Mouse (Mus musculus): ENCODE measurements at regions not wholly inside any gene's neighbourhood (a gene's known extent, or its start where the extent isn't known, plus 50 kb on each side); places are given as distances from the start of the nearest gene placed in this dataset.
"Not testable (repeated sequence)": the region's sequence is repeated elsewhere in the genome, so short reads cannot be mapped to it uniquely, and the experiment has no call there.

DNA sequence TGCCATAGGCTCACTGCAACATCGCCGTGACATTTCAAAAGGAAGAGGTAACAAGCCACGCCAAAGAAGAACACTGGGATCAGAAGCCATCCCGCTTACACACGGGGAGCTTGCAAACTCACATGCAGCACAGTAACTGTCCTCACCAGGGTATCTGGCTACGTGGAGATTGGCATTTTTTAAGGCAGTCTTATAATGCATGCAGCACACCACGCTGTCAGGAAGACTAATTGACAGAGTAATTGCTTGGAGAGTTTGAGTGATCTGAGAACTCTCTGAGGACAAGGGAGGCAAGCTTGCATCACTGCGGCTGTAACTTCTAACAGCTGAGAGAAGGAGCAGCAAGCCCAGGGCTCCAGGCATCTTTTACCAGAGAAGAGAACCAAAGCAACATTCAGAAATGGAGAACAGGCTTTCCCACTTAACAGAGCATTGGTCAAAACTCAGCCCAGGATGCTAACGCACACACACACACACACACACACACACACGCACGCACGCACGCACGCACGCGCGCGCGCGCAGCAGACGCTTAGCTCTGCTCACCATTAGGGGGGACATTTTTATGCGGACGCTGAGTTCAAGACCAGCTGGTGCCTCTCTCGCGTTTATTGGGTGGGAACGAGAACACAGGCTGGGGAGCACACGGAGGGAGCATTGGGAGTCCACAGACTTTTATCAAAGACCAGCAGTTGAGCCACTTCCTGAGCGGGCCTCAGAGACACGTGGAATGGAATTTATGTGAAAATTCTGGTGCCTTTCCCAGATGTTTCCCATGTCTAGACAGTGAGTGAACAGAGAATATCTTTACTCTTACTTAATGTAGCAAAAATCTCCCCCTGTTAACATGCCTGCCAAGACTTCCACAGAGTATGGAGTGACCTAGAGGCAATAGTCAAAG is 66.6 kb downstream of the 1700129C05Rik start:
- peak in 1 of 2 experiments; percentile 30 for DNase-seq (ENCODE audit: low spot score in 2 of 2)

GRCm38 (mm10) chr14:59072323-59073039 is 70.2 kb downstream of the 1700129C05Rik start:
- no peak for DNase-seq (ENCODE audit: low spot score in 2 of 2)

- DNase-seq (ENCODE audit: low spot score in 2 of 2) = no peak
Measured at GRCm38 (mm10) chr14:59070056-59070455, 72.6 kb downstream of the 1700129C05Rik start.

GRCm38 (mm10) chr14:59066456-59067220 is 76.1 kb downstream of the 1700129C05Rik start:
- no peak for DNase-seq (ENCODE audit: low spot score in 2 of 2)

DNA sequence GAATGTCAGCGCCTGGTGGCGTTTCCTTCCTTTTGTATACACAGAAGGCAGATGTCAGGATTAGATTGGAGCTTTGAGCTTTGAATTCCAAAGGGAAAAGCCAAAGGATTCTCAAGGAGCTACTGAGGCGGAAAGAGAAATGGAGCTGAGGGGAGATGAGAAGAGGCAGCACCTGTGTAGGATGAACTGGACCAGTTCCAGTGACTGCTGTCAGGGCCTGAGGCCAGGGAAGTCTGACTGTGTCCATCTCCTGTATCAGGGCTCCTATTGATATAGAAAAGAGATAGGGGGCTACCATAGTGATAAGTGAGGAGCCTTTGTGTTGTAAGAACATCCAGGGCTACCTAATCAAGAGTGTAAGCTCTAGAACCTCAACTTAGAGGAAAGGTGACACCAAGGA is 79.5 kb downstream of the 1700129C05Rik start:
- DNase-seq (ENCODE audit: low spot score in 2 of 2) = no peak

- DNase-seq (ENCODE audit: low spot score in 2 of 2) = no peak
Measured at GRCm38 (mm10) chr14:59056832-59057231, 85.9 kb downstream of the 1700129C05Rik start.

GRCm38 (mm10) chr14:59055283-59055682 is 87.4 kb downstream of the 1700129C05Rik start:
- DNase-seq (ENCODE audit: low spot score in 2 of 2) = no peak

DNA sequence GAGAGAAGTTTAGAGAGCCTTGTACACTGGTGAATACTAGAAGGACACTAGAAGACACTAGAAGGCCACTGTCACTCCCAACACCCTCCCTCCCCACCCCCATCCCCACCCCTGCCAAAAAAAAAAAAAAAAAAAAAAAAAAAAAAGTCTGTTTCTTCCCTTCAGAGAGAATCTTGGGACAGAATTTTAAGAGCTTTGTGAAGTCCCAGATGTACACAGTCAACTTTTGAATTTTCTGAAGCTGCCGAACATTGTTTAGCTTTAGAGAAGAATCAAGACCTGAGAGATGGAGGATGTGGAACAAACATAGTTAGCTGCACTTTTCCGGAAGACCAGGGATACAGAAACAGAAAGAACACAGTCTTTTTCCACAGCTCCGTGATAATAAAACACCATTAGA is 90.3 kb downstream of the 1700129C05Rik start:
- no peak for DNase-seq (ENCODE audit: low spot score in 2 of 2)

DNA sequence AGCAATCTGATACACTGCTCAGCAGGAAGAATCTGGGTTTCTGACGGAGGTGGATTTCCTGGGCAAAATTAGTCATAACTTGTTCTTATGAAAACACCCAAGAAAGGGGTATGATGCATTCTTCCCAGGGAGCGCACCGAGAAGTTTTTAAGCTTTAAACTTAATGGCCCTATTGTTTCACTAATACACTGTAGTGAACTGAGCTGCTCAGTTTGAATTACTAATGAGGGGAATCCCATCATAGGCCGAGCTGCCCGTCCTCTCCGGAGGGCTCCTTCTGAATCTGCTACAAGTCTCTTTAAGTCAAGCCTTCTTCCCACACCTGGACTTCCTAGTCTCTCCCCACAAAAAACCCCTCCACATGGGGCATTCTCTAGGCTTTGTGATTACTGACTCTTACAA is 91.2 kb downstream of the 1700129C05Rik start:
- DNase-seq (ENCODE audit: low spot score in 2 of 2) = no peak

- no peak for DNase-seq (ENCODE audit: low spot score in 2 of 2)
Measured at GRCm38 (mm10) chr14:59045687-59046086, 97.0 kb downstream of the 1700129C05Rik start.

DNA sequence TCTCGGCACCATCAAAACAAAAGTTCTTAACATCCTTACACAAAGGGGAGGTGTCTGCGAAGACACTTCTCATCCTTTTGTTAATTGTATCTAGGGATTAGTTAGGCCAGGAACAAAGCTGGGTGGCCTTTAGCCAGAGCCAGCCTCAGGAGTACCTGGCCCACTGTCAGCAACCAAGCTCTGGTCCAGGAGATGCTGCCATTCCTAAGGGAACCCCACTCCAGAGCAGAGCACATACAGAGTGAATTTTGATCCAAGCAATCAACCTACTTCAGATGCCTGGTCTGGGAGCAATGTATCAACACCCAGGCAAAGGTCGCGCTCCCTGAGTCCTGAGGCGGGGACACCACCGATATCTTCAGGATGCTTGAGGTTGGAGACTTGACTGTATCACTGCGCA is 97.5 kb downstream of the 1700129C05Rik start:
- no peak for DNase-seq (ENCODE audit: low spot score in 2 of 2)

GRCm38 (mm10) chr14:59042152-59042551 is 100.5 kb downstream of the 1700129C05Rik start:
- DNase-seq (ENCODE audit: low spot score in 2 of 2) = no peak

- not testable (repeated sequence) for DNase-seq (ENCODE audit: low spot score in 2 of 2)
Measured at GRCm38 (mm10) chr14:59025757-59026156, 116.9 kb downstream of the 1700129C05Rik start.

DNA sequence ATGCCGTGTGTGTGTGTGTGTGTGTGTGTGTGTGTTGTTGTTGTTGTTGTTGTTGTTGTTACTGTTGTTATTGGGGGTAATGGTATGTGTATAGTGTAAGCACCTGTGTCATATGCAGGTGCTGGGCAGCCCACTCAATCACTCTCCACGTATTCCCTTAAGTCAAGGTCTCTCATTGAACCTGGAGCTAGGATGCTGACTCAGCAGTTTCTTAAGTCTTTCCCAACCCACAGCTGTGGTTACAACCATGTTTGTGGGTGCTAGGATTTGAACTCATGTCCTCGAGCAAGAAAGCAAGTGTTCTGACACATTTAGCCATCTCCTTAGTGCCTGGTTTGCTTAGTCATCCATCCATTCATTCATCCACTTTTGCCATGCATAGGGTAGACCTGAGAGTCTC is 133.2 kb downstream of the 1700129C05Rik start:
- DNase-seq (ENCODE audit: low spot score in 2 of 2) = no peak

DNA sequence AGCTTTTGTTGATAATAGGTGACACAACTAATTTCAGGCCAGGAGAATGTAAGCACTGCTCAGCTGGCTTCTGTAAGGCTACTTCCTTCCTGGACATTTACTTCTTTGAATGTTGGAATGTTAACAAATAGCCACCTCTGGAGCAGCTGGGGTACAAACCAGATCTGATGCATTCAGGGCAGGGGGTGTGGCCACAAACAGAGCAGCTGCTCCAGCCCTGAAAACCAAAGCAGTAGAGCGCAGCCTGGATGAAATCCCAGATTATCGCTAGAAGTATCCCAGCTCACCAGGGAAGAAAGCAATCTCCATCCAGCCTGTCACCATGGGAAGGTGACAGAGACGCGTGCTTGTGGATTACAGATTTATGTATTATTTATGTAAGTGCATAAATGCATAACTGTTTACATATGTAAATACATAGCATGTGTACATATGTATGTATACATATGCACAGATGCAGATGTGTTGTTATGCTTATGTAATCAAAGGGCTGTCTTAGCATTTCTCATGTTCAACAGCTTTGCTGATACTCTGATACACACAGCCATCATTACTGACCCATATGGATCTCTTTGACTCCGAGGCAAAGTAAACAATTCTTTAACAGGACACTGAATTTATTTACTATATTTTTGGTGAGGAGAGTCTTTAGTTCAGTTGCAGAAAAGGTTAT is 143.5 kb downstream of the 1700129C05Rik start:
- no peak for DNase-seq (ENCODE audit: low spot score in 2 of 2)

DNA sequence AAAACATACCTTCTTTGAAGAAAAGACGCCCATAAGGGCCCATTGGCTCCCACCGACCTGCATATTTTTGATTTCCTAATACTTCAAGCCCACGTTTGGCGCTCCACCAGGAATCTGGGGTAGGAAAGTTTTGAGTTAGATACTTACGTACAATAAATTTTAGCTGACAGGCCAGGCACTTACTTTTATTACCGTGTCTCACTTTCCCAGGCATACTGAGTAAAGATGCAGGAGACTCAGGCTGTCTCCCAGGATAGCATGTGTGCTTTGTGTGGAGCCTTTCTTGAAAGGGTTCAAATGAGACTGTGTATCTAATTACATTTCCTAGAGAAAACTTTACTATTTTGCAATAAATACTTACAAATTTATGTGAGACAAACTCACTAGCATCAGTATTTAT is 147.7 kb downstream of the 1700129C05Rik start:
- DNase-seq (ENCODE audit: low spot score in 2 of 2) = no peak

GRCm38 (mm10) chr14:58989644-58990217 is 153.0 kb downstream of the 1700129C05Rik start:
- DNase-seq (ENCODE audit: low spot score in 2 of 2) = no peak

DNA sequence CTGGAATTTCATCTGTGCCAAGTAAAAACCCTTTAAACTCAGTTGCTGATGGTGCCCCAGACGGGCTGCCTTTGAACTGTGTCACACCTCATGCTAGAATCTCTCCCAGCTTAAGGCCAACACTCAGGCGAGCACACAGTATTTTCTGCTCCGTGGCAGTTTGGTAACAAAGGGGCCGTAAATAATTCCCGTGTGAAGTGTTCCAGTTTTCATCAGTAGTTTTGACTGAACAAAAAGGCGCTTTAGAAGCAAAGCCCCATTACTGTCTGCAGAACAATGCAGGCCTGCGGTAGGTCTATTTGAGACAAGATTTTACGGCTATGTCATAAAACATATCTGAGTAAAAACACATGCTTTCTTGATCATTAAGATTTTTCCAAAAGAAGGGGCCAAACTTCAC is 155.0 kb downstream of the 1700129C05Rik start:
- DNase-seq (ENCODE audit: low spot score in 2 of 2) = no peak

DNA sequence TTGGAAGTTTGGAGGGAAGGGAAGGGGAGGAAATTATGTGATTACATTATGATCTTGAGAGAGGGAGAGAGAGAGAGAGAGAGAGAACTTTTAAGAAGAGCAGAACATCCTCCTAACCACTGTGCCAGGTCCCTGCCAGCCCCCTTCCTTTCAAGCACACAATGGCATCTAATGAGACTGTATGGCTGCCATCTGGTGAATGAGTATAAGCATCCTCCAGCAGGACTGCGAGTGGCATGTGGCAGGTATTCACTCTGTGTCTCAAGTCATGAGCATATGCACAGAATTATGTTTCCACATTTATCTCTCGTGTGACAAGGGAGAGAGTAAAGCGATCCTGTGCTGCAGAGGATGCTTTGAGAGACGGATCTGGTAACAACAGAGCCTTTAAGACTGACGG is 156.9 kb downstream of the 1700129C05Rik start:
- no peak for DNase-seq (ENCODE audit: low spot score in 2 of 2)

- no peak for DNase-seq (ENCODE audit: low spot score in 2 of 2)
Measured at GRCm38 (mm10) chr14:58976791-58977190, 165.9 kb downstream of the 1700129C05Rik start.

DNA sequence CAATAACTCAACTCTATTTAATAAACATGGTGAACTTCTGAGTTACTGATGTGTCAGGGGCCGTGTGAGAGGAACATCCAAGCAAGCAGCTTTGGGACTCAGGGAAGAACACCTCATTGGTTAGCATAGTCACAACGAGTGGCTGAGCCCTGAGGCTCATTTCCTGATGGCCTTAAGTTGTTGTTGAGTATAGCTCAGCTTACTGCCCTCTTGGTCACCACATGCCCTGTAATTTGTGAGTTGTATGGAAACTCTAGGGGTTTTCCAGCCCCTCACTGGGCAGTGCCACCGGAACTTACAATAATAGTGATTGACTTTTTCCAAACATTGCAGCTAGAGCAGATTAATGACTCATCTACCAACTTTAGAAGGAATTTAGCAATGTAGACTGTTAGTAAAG is 173.4 kb downstream of the 1700129C05Rik start:
- DNase-seq (ENCODE audit: low spot score in 2 of 2) = no peak
